Mouse (Mus musculus) ES-E14 (cell line): Measurements from ENCODE around the gene Me1.

ENCODE experiments used
- CHD2 ChIP-seq: IDR thresholded peaks from 2 replicates; pipeline ENCODE4 v1.6.1; 2014; ENCODE audit warnings: mild to moderate bottlenecking, low read depth, low read length, inconsistent platforms
- MAFK ChIP-seq: IDR thresholded peaks from 2 replicates; pipeline ENCODE4 v1.6.1; 2014; ENCODE audit warnings: mild to moderate bottlenecking, low read depth, low read length, inconsistent platforms; ENCODE audit not compliant: insufficient read depth
- ZNF384 ChIP-seq: IDR thresholded peaks from 2 replicates; pipeline ENCODE4 v1.6.1; 2012; ENCODE audit warnings: low read depth, low read length, inconsistent platforms

- TF ChIP-seq ZNF384 (no peak), MAFK (no peak), CHD2 (no peak)
These were observed 124.1 kb downstream of the Me1 start, which contains the start of the genes Pgm3 and Rwdd2a for GRCm38 (mm10) chr9:86571540-86572135.
